Mouse (Mus musculus) lung, postnatal 36 days (tissue): ENCODE results near the gene Olfr503.
"Not testable (repeated sequence)": the region's sequence is repeated elsewhere in the genome, so short reads cannot be mapped to it uniquely, and the experiment has no call there.

ENCODE experiments used
- DNase-seq: peaks from one replicate; pipeline ENCODE4 v3.0.0; 2022; ENCODE audit warnings: mixed read lengths

Olfr503 gene

DNA sequence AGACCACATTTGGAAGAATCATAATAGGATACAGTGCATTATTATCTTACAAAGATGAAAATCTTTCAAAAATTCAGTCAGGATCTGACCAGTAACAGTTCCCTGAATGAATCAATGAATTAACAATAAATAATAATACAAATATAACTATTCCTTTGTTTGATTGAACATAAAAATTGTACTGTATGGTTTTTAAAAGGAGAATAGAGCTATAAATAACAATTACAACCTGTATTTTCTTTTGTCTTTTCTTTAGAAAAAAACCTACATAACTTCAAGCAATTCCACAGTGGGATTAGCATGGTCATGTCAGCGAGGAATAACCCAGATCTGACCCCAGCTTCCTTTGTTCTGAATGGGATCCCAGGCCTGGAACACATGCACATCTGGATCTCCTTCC is at the start of gene Olfr503:
Gene Olfr503 (plus strand): TSS at position 301 of the 400 bp plus-strand sequence.
- DNase-seq, result not testable (repeated sequence)

DNA sequence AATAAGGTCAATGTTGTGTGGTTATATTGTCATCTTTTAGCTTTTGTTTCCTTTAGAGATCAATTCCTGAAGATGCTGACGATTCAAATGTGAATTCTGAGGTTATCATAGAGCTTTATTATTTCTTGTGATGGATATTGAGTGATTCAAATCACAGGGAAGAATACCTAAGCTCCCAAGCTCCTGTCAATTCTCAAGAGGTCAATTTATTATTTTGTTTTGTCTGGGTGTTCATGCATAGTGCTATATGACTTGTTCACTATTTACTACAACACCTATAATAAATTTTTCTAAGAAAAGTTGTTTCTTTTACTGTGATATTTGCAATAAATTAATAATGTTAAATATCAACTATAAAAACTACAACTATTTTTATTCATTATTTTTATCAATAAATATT is 19.4 kb upstream of the Olfr503 start, which contains the start of gene Olfr502:
Gene Olfr502 (minus strand): TSS at position 101 of the 400 bp plus-strand sequence.
- no peak for DNase-seq

DNA sequence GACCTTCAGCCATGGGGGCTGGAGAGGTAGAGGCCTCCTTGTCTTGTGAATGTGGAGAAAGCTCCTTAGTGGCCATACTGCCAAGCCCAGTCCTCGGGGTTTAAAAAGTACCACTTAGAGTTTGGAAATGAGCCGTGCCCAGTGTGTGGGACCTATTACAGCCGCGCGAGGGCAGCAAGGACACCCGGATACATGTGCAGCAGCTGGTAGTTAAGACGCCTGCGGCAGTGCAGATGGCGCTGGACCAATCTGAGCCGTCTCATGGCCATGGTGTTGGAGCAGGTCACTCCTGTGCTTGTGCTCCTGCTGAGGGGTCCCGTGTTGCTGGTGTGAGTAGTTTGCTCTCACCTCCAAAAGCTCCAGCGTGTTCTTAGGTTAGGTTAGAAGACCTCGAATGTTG is 1.9 kb upstream of the Olfr503 start:
- no peak for DNase-seq

DNA sequence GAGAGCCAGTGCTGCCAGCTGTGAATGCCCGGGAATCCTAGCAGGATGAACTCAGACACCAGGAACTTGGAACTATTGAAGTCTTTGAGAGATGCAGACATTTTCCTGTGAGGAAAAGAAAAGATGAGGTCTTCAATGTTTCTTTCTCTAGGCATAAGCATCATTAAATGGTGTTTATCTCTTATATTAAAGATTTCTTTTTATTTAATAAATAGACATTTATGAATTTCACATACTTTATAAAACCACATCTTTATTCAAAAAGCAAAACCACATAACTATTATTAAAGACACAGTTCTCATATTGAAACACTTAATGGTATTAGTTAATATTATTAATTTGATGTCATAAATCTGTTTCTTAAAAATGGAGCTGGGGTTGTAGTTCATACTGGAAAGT is 21.4 kb downstream of the Olfr503 start, which contains the start of gene Olfr504:
Gene Olfr504 (minus strand): TSS at position 101 of the 400 bp plus-strand sequence.
- no peak for DNase-seq

DNA sequence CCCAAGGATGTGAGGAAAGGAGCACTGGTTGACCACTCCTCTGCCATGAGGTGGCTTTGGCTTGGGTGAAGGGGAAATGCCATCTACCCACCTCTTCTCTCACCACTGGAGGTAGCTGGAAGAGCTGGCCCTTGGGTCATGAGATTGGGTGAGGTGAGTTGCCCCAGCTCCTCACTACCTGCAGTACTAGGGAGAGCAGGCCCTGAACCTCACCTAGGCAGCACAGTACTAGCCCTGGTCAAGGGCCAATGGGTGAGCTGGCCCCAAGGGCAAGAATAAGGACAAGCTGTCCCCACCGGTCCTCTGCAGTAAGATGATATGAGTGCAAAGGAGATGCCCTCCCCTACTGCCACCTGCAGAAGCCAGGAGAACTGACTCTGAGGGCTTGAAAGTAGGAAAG is 45.5 kb downstream of the Olfr503 start:
- DNase-seq, result no peak
